Mouse (Mus musculus): ENCODE results near the gene Neu3. TPM values are rescaled to one million over a fixed set of nuclear protein-coding genes. Genes with fewer than 3 reads are reported as not detected.

The Neu3 gene
- 1.1 and 1.6 TPM in 2 replicates for polyA plus RNA-seq (2014; fragmentation: Nextera tagmentation; extraction: Ambion mirVana)

GRCm38 (mm10) chr7:99828083-99828570, at the start of gene Neu3:
TSS of gene Neu3 (minus strand) at chr7:99828417.
- no peaks in the 10 kb centered on the region for H3K4me1 ChIP-seq (ENCODE audit: control insufficient read depth, insufficient read depth, low read length)
- H3K4me3 ChIP-seq (ENCODE audit: low read depth, low read length): peak within 1 kb of the TSS; percentile 26
- WGBS: under 1% methylated on average over 26 of the region's 26 CpGs
- no peak within 1 kb of the TSS; the same call in 1 of the 2 replicates for H3K27ac ChIP-seq (replicated peaks; ENCODE audit: low read depth, low read length)
- H3K9ac ChIP-seq (ENCODE audit: low read length): peak within 1 kb of the TSS; percentile 35; the same call in 1 of the 2 replicates
- H3K4me2 ChIP-seq (ENCODE audit: low read depth, severe bottlenecking): peak within 1 kb of the TSS; percentile 40
- ATAC-seq (ENCODE audit: insufficient number of reproducible peaks, low FRiP score, low TSS enrichment, low read depth): peak; percentile 92
- no peaks in the 10 kb centered on the region for H3K9me3 ChIP-seq (ENCODE audit: control insufficient read depth, low read length)
- DNase-seq (ENCODE audit: low spot score): peak; percentile 93
- no peaks in the 10 kb centered on the region for H3K36me3 ChIP-seq (ENCODE audit: control insufficient read depth, insufficient read depth, low read length)
- H3K27me3 ChIP-seq (ENCODE audit: control insufficient read depth, insufficient read depth, low read length): no peaks in the 10 kb centered on the region

GRCm38 (mm10) chr7:99876345-99876744, 48.1 kb upstream of the Neu3 start:
- no peak overlapping the region for H3K27ac ChIP-seq (replicated peaks; ENCODE audit: low read depth, low read length)
- WGBS: under 1% methylated on average over 3 of the region's 3 CpGs
- H3K9me3 ChIP-seq (ENCODE audit: control insufficient read depth, low read length): no peaks in the 10 kb centered on the region
- ATAC-seq (ENCODE audit: insufficient number of reproducible peaks, low FRiP score, low TSS enrichment, low read depth) (no peak), DNase-seq (ENCODE audit: low spot score) (peak; percentile 90)
- no peaks in the 10 kb centered on the region for H3K27me3 ChIP-seq (ENCODE audit: control insufficient read depth, insufficient read depth, low read length)
- H3K4me2 ChIP-seq (ENCODE audit: low read depth, severe bottlenecking): no peak overlapping the region
- H3K4me3 ChIP-seq (ENCODE audit: low read depth, low read length): no peak overlapping the region
- H3K9ac ChIP-seq (ENCODE audit: low read length): no peak overlapping the region
- no peaks in the 10 kb centered on the region for H3K36me3 ChIP-seq (ENCODE audit: control insufficient read depth, insufficient read depth, low read length)
- no peaks in the 10 kb centered on the region for H3K4me1 ChIP-seq (ENCODE audit: control insufficient read depth, insufficient read depth, low read length)

GRCm38 (mm10) chr7:99875891-99876290, 47.7 kb upstream of the Neu3 start:
- DNase-seq (ENCODE audit: low spot score): no peak
- no peaks in the 10 kb centered on the region for H3K27me3 ChIP-seq (ENCODE audit: control insufficient read depth, insufficient read depth, low read length)
- no peak overlapping the region for H3K27ac ChIP-seq (replicated peaks; ENCODE audit: low read depth, low read length)
- H3K36me3 ChIP-seq (ENCODE audit: control insufficient read depth, insufficient read depth, low read length): no peaks in the 10 kb centered on the region
- no peak overlapping the region for H3K4me3 ChIP-seq (ENCODE audit: low read depth, low read length)
- H3K9me3 ChIP-seq (ENCODE audit: control insufficient read depth, low read length): no peaks in the 10 kb centered on the region
- no peak overlapping the region for H3K9ac ChIP-seq (ENCODE audit: low read length)
- no peak overlapping the region for H3K4me2 ChIP-seq (ENCODE audit: low read depth, severe bottlenecking)
- ATAC-seq (ENCODE audit: insufficient number of reproducible peaks, low FRiP score, low TSS enrichment, low read depth): no peak
- 30% methylated on average over 5 of the region's 5 CpGs for WGBS
- H3K4me1 ChIP-seq (ENCODE audit: control insufficient read depth, insufficient read depth, low read length): no peaks in the 10 kb centered on the region

GRCm38 (mm10) chr7:99873965-99874364, 45.7 kb upstream of the Neu3 start:
- DNase-seq (ENCODE audit: low spot score): no peak
- Histone ChIP-seq H3K4me1 (ENCODE audit: control insufficient read depth, insufficient read depth, low read length) (no peaks in the 10 kb centered on the region), H3K9ac (ENCODE audit: low read length) (no peak overlapping the region), H3K4me2 (ENCODE audit: low read depth, severe bottlenecking) (no peak overlapping the region), H3K27me3 (ENCODE audit: control insufficient read depth, insufficient read depth, low read length) (no peaks in the 10 kb centered on the region), H3K27ac (replicated peaks; ENCODE audit: low read depth, low read length) (no peak overlapping the region), H3K36me3 (ENCODE audit: control insufficient read depth, insufficient read depth, low read length) (no peaks in the 10 kb centered on the region), H3K9me3 (ENCODE audit: control insufficient read depth, low read length) (no peaks in the 10 kb centered on the region), H3K4me3 (ENCODE audit: low read depth, low read length) (no peak overlapping the region)
- 73% methylated on average over 6 of the region's 6 CpGs for WGBS
- ATAC-seq (ENCODE audit: insufficient number of reproducible peaks, low FRiP score, low TSS enrichment, low read depth): no peak

- Histone ChIP-seq H3K4me3 (ENCODE audit: low read depth, low read length) (no peak overlapping the region), H3K4me2 (ENCODE audit: low read depth, severe bottlenecking) (no peak overlapping the region), H3K4me1 (ENCODE audit: control insufficient read depth, insufficient read depth, low read length) (no peaks in the 10 kb centered on the region), H3K9ac (ENCODE audit: low read length) (no peak overlapping the region), H3K27ac (replicated peaks; ENCODE audit: low read depth, low read length) (no peak overlapping the region), H3K36me3 (ENCODE audit: control insufficient read depth, insufficient read depth, low read length) (no peaks in the 10 kb centered on the region), H3K9me3 (ENCODE audit: control insufficient read depth, low read length) (no peaks in the 10 kb centered on the region), H3K27me3 (ENCODE audit: control insufficient read depth, insufficient read depth, low read length) (no peaks in the 10 kb centered on the region)
- WGBS: 76% methylated on average over 4 of the region's 4 CpGs
- no peak for ATAC-seq (ENCODE audit: insufficient number of reproducible peaks, low FRiP score, low TSS enrichment, low read depth)
- DNase-seq (ENCODE audit: low spot score): no peak
Measured at GRCm38 (mm10) chr7:99869296-99869695, 41.1 kb upstream of the Neu3 start.

- H3K9me3 ChIP-seq (ENCODE audit: control insufficient read depth, low read length): no peaks in the 10 kb centered on the region
- no peak overlapping the region for H3K9ac ChIP-seq (ENCODE audit: low read length)
- H3K4me3 ChIP-seq (ENCODE audit: low read depth, low read length): no peak overlapping the region
- H3K4me2 ChIP-seq (ENCODE audit: low read depth, severe bottlenecking): no peak overlapping the region
- WGBS: 56% methylated on average over 3 of the region's 3 CpGs
- no peaks in the 10 kb centered on the region for H3K4me1 ChIP-seq (ENCODE audit: control insufficient read depth, insufficient read depth, low read length)
- DNase-seq (ENCODE audit: low spot score) (no peak), ATAC-seq (ENCODE audit: insufficient number of reproducible peaks, low FRiP score, low TSS enrichment, low read depth) (no peak)
- H3K36me3 ChIP-seq (ENCODE audit: control insufficient read depth, insufficient read depth, low read length): no peaks in the 10 kb centered on the region
- H3K27me3 ChIP-seq (ENCODE audit: control insufficient read depth, insufficient read depth, low read length): no peaks in the 10 kb centered on the region
- H3K27ac ChIP-seq (replicated peaks; ENCODE audit: low read depth, low read length): no peak overlapping the region
Measured at GRCm38 (mm10) chr7:99865219-99865618, 37.0 kb upstream of the Neu3 start.

- Histone ChIP-seq H3K27ac (replicated peaks; ENCODE audit: low read depth, low read length) (no peak overlapping the region), H3K4me1 (ENCODE audit: control insufficient read depth, insufficient read depth, low read length) (no peaks in the 10 kb centered on the region), H3K4me3 (ENCODE audit: low read depth, low read length) (no peak overlapping the region), H3K9me3 (ENCODE audit: control insufficient read depth, low read length) (no peaks in the 10 kb centered on the region), H3K36me3 (ENCODE audit: control insufficient read depth, insufficient read depth, low read length) (no peaks in the 10 kb centered on the region), H3K27me3 (ENCODE audit: control insufficient read depth, insufficient read depth, low read length) (no peaks in the 10 kb centered on the region), H3K4me2 (ENCODE audit: low read depth, severe bottlenecking) (no peak overlapping the region), H3K9ac (ENCODE audit: low read length) (no peak overlapping the region)
- ATAC-seq (ENCODE audit: insufficient number of reproducible peaks, low FRiP score, low TSS enrichment, low read depth): no peak
- no peak for DNase-seq (ENCODE audit: low spot score)
- 84% methylated on average over 11 of the region's 11 CpGs for WGBS
Measured at GRCm38 (mm10) chr7:99864241-99865028, 36.2 kb upstream of the Neu3 start.

GRCm38 (mm10) chr7:99863362-99863761, 35.1 kb upstream of the Neu3 start, which contains the start of gene Spcs2:
TSS of gene Spcs2 (minus strand) at chr7:99863462.
- no peak within 1 kb of the TSS for H3K4me2 ChIP-seq (ENCODE audit: low read depth, severe bottlenecking)
- H3K4me3 ChIP-seq (ENCODE audit: low read depth, low read length): no peak within 1 kb of the TSS
- WGBS: 43% methylated on average over 7 of the region's 7 CpGs
- no peak within 1 kb of the TSS for H3K9ac ChIP-seq (ENCODE audit: low read length)
- H3K9me3 ChIP-seq (ENCODE audit: control insufficient read depth, low read length): no peaks in the 10 kb centered on the region
- H3K36me3 ChIP-seq (ENCODE audit: control insufficient read depth, insufficient read depth, low read length): no peaks in the 10 kb centered on the region
- no peak for DNase-seq (ENCODE audit: low spot score)
- H3K27ac ChIP-seq (replicated peaks; ENCODE audit: low read depth, low read length): no peak within 1 kb of the TSS
- no peak for ATAC-seq (ENCODE audit: insufficient number of reproducible peaks, low FRiP score, low TSS enrichment, low read depth)
- H3K27me3 ChIP-seq (ENCODE audit: control insufficient read depth, insufficient read depth, low read length): no peaks in the 10 kb centered on the region
- H3K4me1 ChIP-seq (ENCODE audit: control insufficient read depth, insufficient read depth, low read length): no peaks in the 10 kb centered on the region
